Mouse (Mus musculus) heart, postnatal 4 days (tissue): ENCODE measurements around the gene Itga2b. TPM values are rescaled to one million over a fixed set of nuclear protein-coding genes. Genes with fewer than 3 reads are reported as not detected.

ENCODE experiments used
- DNase-seq: peaks from one replicate; pipeline ENCODE4 v3.0.0; 2021
- total RNA-seq, 2 experiments: library from RNA; stranded (reverse); gene quantifications; 2 replicates each; pipeline ENCODE4 v1.2.3; 2021

Gene Itga2b
- total RNA-seq: 1 to 10 TPM; 4.2 to 5.4 TPM

DNA sequence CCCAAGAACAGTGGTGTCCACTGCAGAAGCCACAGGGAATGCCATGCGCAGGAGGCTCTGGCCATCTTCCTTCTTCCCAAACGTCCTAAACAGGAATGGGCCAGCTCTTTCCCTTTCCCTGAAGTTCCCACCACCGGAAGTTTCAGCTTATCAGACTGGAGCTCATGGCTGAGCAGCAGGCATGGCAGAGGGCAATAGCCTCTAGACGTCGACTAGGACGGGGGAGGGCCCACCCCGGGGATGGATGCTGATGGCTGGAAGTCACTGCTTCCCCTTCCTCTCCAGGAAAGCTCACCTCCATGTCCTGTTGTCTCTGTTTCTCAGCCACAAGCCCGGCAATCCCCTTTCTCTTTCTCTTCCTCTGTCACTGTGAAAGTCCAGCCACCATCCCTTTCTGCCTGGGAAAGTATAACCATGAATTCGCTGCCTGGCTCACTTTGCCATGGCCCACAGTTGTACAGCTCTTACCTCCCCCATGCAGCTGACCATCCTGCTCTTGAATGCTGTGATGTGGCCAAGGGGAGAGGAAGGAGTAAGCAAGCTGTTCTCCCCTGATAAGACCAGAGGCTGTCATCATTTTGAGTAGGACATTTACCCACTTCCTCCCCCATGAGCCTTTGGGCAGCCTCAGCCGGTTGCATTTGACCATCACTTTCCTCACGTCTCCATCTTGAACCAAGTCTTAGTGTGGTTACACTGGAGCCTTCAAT lies at the start of gene Itga2b:
TSS of gene Itga2b (minus strand) at position 475 of the 710 bp plus-strand sequence.
- DNase-seq: no peak

DNA sequence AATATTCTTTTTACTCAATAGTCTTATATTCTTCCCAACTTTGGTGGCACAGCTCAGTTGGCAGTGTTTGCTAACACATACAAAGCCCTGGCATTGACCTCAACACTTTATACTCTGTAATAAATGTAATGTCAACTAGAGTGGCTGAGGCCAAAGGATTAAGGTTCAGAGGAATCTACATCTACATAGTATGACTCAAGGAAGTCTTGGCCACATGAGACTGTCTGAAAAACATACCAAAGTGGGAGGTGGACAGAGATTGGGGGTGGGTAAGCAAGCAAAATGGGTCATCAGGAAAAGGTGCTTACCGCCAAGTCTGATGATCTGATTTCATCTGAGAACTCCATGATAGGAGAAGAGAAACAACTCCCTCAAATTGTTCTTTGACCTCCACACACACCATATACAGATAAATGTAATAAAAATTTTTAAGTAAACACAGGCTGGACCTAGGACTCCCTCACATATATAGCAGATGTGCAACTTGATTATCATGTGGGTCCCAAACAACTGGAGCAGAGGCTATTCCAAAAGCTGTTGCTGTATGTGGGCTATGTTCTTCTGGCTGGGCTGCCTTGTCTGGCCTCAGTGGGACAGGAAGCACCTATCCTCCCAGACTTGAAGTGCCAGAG lies 45.0 kb upstream of the Itga2b start:
- no peak for DNase-seq

DNA sequence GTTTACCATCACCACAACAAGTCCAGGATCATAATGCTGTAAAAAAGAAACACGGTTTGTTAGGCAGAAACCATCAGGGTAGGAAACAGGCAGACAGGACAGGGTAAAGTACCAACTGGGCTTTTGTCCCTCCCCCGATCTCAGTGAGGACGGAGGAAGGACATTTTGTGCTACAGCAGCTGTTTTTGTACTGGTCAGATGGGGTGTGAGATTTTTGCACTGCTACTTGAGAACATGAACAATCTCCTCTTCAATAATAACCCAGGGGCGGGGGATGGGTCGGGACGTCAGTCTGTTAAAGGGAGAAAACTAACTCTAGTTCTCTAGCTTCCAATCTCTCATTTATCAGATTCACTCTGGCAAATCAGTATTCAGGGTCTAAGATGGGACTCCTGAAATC lies 40.3 kb upstream of the Itga2b start:
- no peak for DNase-seq

DNA sequence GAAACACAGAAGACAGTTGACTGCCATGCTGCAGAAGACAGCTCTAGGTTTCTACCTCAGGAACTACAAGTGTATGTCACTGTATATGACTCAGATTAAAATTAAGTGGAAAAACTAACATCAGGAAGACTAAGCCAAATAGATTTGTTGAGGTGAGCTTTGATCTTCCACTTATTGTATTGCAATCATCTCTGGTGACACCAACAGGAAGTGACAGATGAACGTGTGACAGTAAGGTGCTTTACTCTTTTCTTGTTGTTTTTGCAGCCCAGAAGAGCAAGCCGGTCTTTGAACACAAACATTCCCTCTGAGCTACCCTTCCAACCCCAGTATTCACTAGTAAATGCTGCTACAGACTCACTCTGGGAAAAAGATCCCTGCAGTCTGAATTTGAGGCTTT lies 26.8 kb upstream of the Itga2b start:
- DNase-seq: no peak

DNA sequence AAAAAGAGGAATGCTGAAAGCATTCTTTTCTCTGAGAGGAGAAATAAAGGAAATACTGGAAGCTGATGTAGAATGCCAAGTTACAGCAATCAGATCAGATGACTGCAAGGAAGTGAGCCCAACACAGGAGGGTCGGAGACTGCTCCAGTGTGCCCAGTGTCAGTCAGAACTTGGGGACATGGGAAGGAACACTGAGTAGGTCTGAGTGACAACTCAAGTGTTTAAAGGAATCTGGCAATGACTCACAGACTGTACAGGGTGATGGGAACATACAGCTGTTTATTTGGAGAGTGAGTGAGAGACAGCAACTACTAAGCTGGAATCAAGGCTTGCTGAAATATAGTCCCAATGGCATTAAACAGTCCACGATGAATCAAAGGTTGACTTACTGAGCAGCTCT lies 26.3 kb upstream of the Itga2b start:
- DNase-seq: no peak

DNA sequence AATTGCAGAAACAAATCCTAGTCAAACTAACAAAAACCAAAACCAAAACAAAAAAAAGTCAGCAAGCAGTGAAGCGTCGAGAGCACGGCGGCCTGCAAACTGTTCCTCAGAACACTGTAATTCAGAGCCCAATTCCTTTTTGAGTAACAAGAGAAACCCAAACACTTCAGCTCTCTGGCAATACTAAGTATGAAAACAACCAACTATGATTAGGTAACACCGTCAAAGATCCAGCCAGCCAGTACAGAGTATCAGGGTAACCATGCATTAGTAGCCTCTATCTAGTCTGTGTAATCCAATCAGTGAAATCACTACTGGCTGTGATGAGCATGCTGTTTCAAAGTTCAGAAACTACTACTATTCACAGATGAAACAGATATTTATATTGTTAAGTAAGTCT lies 25.8 kb upstream of the Itga2b start:
- DNase-seq: no peak

DNA sequence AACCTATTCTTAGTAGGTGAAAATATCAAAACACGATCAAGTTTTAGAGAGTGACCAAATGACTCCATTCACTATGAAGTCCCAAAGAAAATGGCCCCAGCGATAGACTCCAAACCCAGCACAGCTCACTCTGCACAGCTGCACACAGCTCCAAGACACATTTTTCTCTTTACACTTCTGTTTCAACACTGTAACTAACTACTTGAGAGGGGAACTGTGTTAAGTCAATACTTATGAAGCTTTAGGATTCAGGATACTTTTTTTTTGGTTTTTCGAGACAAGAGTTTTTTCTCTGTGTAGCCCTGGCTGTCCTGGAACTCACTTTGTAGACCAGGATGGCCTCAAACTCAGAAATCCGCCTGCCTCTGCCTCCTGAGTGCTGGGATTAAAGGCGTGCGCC lies 25.2 kb upstream of the Itga2b start:
- no peak for DNase-seq

DNA sequence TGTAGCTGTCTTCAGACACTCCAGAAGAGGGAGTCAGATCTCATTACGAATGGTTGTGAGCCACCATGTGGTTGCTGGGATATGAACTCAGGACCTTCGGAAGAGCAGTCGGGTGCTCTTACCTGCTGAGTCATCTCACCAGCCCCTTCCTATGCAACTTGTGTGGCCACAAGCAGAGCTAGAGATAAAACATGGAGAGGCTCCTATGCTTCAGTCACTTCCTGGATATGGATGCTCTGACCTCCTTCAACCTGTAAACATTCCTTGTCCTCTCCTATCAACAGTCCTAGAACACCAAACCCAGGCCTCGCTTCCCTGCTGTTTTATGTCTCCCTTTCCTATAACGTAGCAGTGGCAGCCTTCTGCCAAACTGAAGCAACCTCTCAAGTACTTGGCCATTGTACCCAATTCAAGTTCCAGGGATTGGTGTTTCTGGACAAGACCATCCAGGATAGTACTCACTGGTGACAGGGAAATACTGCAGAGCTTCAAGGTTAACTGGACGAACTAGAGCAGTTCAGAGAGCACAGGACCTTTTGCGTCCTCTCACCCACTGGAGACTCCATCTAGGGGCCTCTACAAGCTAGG lies 24.2 kb upstream of the Itga2b start:
- no peak for DNase-seq

DNA sequence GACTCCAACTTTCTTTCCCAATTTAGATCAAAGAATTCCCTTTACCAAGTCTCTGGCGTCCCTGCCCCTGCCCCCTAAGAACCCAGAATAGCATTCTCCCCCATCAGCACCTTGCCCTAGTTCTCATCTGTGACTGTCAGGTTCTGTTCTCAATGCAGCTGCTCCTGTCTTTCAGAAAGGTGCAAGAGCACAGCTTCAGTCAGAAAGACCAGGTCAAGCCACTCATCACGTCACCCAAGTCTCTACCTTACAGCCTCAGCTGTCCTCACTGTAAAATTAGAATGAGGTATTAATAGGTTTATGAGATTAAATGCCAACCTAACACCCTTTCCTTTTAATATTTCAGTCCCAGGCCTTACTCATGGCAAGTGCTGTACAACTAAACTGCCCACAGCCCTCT lies 23.3 kb upstream of the Itga2b start:
- DNase-seq: no peak

DNA sequence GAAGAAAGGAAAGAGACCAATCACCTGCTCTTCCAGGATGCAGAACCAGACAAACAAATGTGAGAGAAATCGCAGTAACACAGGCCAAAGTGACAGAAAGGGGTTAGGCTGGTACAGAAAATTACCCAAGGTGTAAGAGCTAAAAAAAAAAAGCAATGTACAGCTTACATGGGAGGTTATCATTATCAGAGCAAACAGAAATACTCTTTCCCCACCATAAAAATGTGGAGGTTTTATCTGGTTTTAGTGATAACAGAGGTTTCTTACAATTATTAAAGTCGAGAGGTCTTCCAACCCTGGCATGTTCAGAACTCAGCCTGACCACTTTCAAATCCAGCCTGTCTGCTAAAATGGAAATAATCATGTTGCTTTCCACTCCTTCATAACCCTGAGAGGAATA lies 18.0 kb upstream of the Itga2b start:
- DNase-seq: no peak

DNA sequence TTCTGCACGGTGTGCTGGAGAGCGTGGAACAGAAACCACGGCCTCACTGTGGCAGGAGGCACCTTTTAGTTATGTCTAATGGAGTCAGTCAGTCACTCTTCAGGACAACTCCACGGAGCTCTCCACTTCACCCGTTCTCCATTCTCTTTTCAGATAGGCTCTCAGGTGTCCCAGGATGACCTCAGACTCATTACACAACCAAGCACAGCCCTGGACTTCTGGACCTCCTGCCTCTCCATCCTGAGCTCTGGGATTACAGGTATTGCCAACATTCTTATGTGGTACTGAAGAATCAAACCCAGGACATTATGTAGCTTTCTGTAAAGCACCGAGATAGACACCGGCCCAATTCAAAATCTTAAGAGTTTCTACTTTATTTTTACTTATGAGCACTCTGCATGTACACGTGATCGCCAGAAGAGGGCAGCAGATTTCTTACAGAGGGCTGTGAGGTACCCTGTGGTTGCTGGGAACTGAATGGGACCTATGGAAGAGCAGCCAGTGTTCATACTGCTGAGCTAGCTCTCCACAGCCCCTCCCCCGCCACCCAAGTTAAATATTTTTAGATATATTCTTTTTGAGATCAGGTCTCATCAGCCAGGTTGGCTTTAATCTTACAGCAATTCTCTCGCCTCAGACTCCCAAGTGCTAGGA lies 16.9 kb upstream of the Itga2b start:
- DNase-seq: peak; percentile 60

DNA sequence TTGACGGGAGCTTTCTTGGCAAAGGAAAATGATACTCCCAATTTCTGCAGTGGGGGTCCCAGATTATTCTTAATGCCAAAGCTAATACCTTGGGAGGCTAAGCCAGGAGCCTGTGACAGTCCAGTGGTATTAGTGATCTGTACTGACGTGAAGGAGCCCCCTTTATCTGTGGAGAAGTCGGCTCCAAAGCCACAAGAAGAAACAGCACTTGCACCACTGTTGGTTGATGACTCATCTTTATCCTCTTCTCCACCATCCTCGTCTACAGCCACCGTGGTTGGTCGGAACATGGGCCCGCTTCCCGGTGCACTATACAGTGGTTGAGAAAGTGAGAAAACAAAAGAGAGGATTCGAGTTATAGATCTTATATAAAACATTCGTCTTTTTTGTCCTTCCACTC lies 11.9 kb upstream of the Itga2b start:
- no peak for DNase-seq

DNA sequence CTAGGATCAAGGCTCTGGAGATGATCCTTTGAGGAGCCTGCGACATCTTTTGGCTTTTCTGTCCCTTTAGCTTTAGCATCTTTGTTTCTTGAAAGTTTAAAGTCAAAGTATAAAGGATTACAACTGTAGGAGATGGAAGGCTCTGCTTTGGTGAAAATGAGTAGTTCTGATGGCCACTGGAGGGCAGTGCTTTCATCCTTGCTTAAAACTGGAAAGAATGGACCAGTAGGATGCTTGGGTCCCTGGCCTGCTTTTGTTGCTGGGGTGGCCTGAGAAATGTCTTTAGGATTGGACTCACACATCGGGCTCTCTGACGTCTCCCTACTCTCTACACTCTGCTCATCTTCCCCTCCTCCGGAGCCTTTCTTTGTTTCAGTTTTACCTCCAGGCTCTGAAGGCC lies 11.0 kb upstream of the Itga2b start:
- no peak for DNase-seq

DNA sequence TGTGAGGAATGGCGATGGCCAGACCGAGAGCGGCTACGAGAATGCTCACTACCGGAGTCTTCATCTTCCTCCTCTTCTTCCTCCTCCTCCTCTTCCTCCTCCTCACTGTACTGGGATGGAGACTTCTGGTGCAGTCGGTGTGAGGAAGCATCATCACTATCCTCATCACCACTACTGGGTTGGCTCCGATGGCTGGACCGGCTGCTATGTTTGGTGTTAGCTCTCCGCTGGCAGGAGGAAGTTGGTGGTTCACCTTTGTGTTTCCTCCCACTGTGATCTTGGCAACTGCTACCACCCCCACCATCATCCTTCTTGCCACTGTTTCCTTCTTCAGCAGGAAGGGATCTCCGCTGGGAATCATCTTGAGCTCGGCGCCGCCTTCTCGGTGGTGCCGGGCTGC lies 10.2 kb upstream of the Itga2b start:
- no peak for DNase-seq

DNA sequence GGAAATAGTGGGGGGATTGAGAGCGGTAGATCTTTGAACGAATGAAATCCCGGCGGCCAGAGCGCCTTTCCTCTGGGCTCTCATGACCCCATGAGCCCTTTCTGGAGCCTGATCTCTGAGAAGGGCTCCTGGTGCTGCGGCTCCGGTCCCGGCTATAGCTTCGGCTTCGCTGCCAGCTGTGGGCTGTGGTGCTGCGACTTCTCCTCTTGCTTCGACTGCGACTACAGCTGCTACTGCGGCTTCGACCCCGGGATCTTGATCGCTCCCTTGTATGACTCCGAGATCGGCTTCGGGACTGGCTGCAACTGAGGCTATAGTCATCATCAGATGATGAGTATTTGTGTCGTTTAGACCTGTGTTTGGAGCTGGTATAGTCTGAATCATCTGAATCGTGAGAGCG lies 9.7 kb upstream of the Itga2b start:
- DNase-seq: no peak

DNA sequence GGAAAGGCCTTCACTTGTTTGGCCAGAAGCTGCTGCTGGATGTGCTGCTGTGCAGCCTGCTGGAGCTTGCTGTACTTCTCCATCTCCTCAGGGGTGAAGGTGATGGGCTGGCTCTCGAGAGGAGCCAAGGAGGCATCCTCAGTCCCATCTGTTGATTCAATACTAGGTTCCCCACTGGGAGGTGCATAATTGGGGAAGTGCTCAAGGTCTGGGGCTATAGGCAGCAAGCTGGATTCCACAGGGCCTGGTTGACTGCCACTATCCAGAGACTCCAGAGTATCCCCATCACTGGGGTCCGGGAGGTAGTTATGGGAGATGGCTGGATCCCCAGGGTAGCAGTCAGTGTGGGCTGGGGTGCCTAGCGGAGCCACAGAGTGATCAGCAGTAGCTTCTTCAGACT lies 8.7 kb upstream of the Itga2b start:
- DNase-seq: no peak

DNA sequence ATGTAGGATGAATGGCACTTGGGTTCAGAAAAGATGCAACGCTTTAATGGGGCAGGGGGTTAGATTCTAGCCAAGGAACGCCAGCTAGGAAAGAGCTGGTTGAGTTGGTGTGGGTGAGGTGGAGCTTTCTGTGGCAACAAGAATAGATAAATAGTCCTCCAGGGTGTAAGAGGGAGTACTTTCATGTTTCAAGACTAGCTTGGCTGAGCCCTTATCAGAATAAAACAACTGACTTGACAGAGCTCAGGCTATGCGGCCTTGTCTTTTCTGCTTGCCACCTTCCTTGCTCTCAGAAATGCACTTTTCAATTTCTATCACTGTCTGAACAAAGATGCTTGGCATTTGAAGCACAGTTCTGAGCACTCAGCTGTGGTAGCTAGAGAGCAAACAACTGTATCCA lies 5.1 kb upstream of the Itga2b start:
- DNase-seq: no peak

DNA sequence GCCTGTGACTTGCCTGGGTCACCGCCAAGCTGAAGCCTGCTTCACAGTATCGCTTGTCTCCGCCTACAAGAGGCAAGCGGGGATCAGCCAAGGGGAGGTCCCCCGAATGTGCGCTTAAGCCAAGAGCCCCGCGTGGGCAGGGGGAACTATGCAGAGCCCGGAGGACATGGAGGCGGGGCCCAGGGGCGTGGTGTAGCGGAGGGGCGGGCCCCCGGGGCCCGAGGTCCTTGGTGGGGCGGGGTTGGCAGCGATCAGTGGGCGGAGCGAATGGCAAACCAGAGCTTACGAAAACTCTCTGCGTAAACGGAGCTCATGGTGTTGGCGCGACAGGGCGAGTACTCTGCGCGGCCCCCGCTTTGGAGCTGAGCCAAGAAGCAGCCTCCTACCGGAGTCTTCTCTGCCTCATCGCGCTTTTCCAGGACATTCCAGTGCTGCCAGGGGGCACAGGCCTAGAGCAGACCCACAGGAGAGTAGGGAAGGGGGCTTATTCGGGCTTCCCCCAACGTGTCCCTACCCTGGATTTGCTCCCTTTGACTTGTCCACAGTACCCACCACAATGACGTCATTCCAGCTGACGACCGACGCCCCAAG lies 2.8 kb downstream of the Itga2b start:
- peak; percentile 100 for DNase-seq

DNA sequence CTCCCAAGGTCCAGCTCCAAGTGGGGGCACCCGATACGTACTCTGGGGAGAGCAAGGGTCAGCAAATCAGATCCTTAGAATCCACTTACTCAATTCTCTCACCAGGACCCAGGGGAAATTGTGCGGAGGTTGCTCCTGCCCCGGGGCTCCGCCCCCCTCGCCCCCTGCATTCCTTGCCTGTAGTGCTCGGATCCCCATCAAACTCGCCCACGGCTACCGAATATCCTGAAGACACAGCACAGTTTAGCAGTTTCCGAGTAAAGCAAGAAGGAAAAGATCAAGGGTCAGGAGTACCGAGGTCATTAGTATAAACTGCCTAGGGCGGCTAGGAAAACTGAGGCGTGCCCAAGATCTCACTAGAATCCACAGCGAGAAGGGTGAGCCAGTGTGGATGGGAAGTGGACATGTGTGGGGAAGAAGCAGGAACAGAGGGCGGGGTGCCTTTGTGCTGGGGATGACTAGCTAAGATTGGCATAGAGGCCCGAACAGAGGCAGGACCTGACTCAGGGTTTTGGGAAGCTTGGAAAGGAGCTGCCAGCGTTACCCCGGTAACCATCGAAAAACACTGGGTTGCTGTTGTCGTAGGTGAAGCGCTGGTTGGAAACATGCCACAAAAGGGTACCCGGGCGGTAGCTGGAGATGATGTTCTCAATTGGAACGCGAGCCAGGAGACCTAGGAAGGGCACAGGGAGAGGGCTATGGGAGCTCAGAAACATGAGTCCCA lies 4.0 kb downstream of the Itga2b start:
- DNase-seq: peak; percentile 83

DNA sequence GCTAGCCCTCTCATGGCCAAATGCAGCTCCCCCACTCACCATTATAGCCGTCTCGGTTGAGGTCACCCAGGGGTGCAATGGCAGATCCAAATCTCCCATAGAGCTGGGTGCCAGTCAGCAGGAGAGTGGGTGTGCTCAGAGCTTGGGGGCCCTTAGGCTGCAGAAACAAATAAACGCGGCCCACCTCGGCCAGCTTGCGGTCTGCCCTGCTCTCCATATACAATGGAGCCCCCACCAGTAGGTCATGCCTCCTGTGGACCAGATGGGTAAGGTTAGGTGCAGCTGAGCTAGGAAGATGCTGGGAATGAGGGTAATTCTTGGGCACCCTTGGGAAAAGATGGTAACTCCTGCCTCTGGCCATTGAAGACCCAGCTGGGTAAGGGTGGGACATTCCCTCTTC lies 5.0 kb downstream of the Itga2b start:
- DNase-seq: no peak

DNA sequence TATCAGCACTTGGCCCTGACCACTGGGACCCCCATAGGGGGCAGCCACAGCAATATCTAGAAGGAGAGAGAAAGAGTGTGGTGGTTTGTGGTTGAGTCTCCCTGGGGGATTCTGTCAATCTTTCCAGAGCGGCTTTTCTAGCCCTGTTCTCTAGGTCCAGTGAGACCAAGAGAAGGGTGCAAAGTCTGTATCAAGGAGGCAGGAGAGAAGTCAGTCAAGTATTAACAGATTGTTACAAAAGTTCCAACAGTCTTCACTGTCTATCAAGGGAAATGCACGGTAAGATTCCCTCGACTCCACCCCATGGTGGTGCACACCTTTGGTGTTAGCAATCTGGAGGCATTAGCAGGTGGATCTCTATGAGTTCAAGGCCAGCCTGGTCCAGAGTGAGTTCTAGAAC lies 8.2 kb downstream of the Itga2b start:
- DNase-seq: no peak

DNA sequence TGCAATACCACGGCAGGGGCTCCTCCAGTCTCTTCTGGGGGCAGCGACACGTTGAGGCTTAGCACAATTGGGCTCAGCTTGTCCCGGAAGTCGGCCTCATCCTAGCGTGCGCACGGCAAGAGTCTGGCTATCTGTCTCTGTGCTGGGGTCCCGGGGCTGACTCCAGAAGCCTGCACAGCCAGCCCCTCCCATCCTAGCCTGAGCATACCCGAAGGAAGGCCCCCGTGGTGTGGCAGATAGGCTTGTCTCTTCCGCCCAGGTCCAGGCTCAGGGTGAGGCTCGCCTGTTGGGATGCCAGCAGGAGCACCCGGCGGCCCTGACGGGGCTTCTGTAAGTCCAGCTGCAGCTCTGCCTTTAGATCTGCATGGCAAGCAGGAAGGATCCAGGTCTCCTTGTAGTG lies 9.4 kb downstream of the Itga2b start:
- DNase-seq: no peak
